Mouse (Mus musculus) ES-Bruce4 (cell line): Measurements from ENCODE around the gene Ptk6. TPM values are rescaled to one million over a fixed set of nuclear protein-coding genes. Genes with fewer than 3 reads are reported as not detected.

ENCODE experiments used
- H3K27ac ChIP-seq: 2 replicates; pipeline ENCODE4 v1.5.1; 2012; ENCODE audit warnings: low read length, inconsistent platforms; ENCODE audit not compliant: insufficient read depth
- H3K27me3 ChIP-seq: 2 replicates; pipeline ENCODE4 v1.6.1; 2012; ENCODE audit warnings: mild to moderate bottlenecking, low read length, inconsistent platforms; ENCODE audit not compliant: control insufficient read depth, poor library complexity, insufficient read depth, severe bottlenecking
- H3K36me3 ChIP-seq: 2 replicates; pipeline ENCODE4 v1.6.1; 2012; ENCODE audit warnings: inconsistent platforms, mild to moderate bottlenecking, low read length, moderate library complexity; ENCODE audit not compliant: control insufficient read depth, poor library complexity, insufficient read depth, severe bottlenecking
- H3K4me1 ChIP-seq: one replicate; pipeline ENCODE4 v1.8.1; 2011; ENCODE audit warnings: low read length; ENCODE audit not compliant: control insufficient read depth, insufficient read depth
- H3K4me3 ChIP-seq: 2 replicates; pipeline ENCODE4 v1.5.1; 2011; ENCODE audit warnings: low read depth, mild to moderate bottlenecking, low read length
- H3K9ac ChIP-seq: 2 replicates; pipeline ENCODE4 v1.6.1; 2012; ENCODE audit warnings: low read depth, mild to moderate bottlenecking, inconsistent platforms; ENCODE audit not compliant: poor library complexity, severe bottlenecking
- H3K9me3 ChIP-seq: replicated peaks from 2 replicates; pipeline ENCODE4 v1.6.1; 2012; ENCODE audit warnings: mild to moderate bottlenecking, low read length, inconsistent platforms; ENCODE audit not compliant: control insufficient read depth, poor library complexity, insufficient read depth, severe bottlenecking
- CTCF ChIP-seq: IDR thresholded peaks from one replicate; pipeline ENCODE4 v1.8.1; 2011; ENCODE audit warnings: low read depth, low read length
- EP300 ChIP-seq: IDR thresholded peaks from 2 replicates; pipeline ENCODE4 v1.6.1; 2011; ENCODE audit warnings: low read depth, low read length; ENCODE audit not compliant: insufficient read depth
- POLR2A ChIP-seq: IDR thresholded peaks from one replicate; pipeline ENCODE4 v1.8.1; 2011; ENCODE audit warnings: low read length; ENCODE audit not compliant: insufficient read depth
- polyA plus RNA-seq: library from polyadenylated mRNA; stranded (reverse); fragments of >200 nt; gene quantifications from 2 replicates; pipeline ENCODE4 v1.2.4, GENCODE M21; 2011; ENCODE audit warnings: low read depth; ENCODE audit not compliant: missing spikeins, insufficient read depth, insufficient read length

The Ptk6 gene
- not detected in 2 replicates for polyA plus RNA-seq

GRCm38 (mm10) chr2:181202422-181202821 is at the start of gene Ptk6:
Gene Ptk6 (minus strand): TSS chr2:181202789.
- Histone ChIP-seq H3K9ac (no peak within 1 kb of the TSS), H3K36me3 (no peaks in the 10 kb centered on the region), H3K27ac (no peak within 1 kb of the TSS), H3K4me1 (no peaks in the 10 kb centered on the region), H3K9me3 (no peaks in the 10 kb centered on the region), H3K4me3 (no peak within 1 kb of the TSS), H3K27me3 (no peaks in the 10 kb centered on the region)
- TF ChIP-seq POLR2A (no peak), CTCF (no peak), EP300 (no peak)

GRCm38 (mm10) chr2:181251841-181252240 is 49.3 kb upstream of the Ptk6 start:
- peaks cover 18% of the 10 kb centered on the region for H3K36me3 ChIP-seq
- TF ChIP-seq EP300 (no peak), CTCF (no peak), POLR2A (no peak)

GRCm38 (mm10) chr2:181249217-181249616 is 46.6 kb upstream of the Ptk6 start:
- no peaks in the 10 kb centered on the region for H3K9me3 ChIP-seq
- no peaks in the 10 kb centered on the region for H3K4me1 ChIP-seq
- H3K9ac ChIP-seq: no peak overlapping the region
- no peak overlapping the region for H3K27ac ChIP-seq
- TF ChIP-seq EP300 (no peak), CTCF (no peak), POLR2A (no peak)
- peaks cover 11% of the 10 kb centered on the region; the same call in 1 of the 2 replicates for H3K36me3 ChIP-seq
- no peak overlapping the region for H3K4me3 ChIP-seq
- H3K27me3 ChIP-seq: no peaks in the 10 kb centered on the region

More at GRCm38 (mm10) chr2:181251841-181252240, 49.3 kb upstream of the Ptk6 start:
- H3K4me3 ChIP-seq: no peak overlapping the region
- no peaks in the 10 kb centered on the region for H3K9me3 ChIP-seq
- H3K4me1 ChIP-seq: no peaks in the 10 kb centered on the region
- H3K9ac ChIP-seq: no peak overlapping the region
- H3K27ac ChIP-seq: no peak overlapping the region
- H3K27me3 ChIP-seq: no peaks in the 10 kb centered on the region

- TF ChIP-seq CTCF (no peak), EP300 (no peak), POLR2A (no peak)
- no peak overlapping the region for H3K4me3 ChIP-seq
- H3K4me1 ChIP-seq: no peaks in the 10 kb centered on the region
- no peak overlapping the region for H3K27ac ChIP-seq
- no peaks in the 10 kb centered on the region for H3K36me3 ChIP-seq
- no peaks in the 10 kb centered on the region for H3K9me3 ChIP-seq
- no peaks in the 10 kb centered on the region for H3K27me3 ChIP-seq
- H3K9ac ChIP-seq: no peak overlapping the region
Observed at GRCm38 (mm10) chr2:181245031-181245430, 42.4 kb upstream of the Ptk6 start.

GRCm38 (mm10) chr2:181243706-181244394 is 41.3 kb upstream of the Ptk6 start:
- H3K36me3 ChIP-seq: no peaks in the 10 kb centered on the region
- H3K4me1 ChIP-seq: no peaks in the 10 kb centered on the region
- H3K9me3 ChIP-seq: no peaks in the 10 kb centered on the region
- no peak overlapping the region for H3K9ac ChIP-seq
- peak overlapping the region; percentile 55 for H3K27ac ChIP-seq
- peak overlapping the region; percentile 48 for H3K4me3 ChIP-seq
- H3K27me3 ChIP-seq: no peaks in the 10 kb centered on the region
- TF ChIP-seq EP300: no peak

- no peak for TF ChIP-seq POLR2A
- TF ChIP-seq CTCF: no peak
- TF ChIP-seq EP300: no peak
- Histone ChIP-seq H3K36me3 (no peaks in the 10 kb centered on the region), H3K9ac (no peak overlapping the region)
Observed at GRCm38 (mm10) chr2:181242314-181242665, 39.7 kb upstream of the Ptk6 start.

More at GRCm38 (mm10) chr2:181242314-181242665, 39.7 kb upstream of the Ptk6 start:
- H3K4me1 ChIP-seq: no peaks in the 10 kb centered on the region
- H3K9me3 ChIP-seq: no peaks in the 10 kb centered on the region
- H3K27me3 ChIP-seq: no peaks in the 10 kb centered on the region
- no peak overlapping the region for H3K27ac ChIP-seq
- H3K4me3 ChIP-seq: no peak overlapping the region
